Mouse (Mus musculus): ENCODE data around the gene Abcg2.

GRCm38 (mm10) chr6:58710369-58710768 lies 126.0 kb downstream of the Abcg2 start:
- TF ChIP-seq MYOG (IDR thresholded peaks at IDR 0.05; ENCODE audit: control insufficient read depth, extremely low read depth, insufficient read length) (no peak), MAX (IDR thresholded peaks at IDR 0.05) (no peak), CTCF (IDR thresholded peaks at IDR 0.05; ENCODE audit: control insufficient read depth, insufficient read depth, insufficient read length) (no peak)
